Mouse (Mus musculus): ENCODE measurements around the gene Cd163l1. TPM values are rescaled to one million over a fixed set of nuclear protein-coding genes. Genes with fewer than 3 reads are reported as not detected.

The Cd163l1 gene
- polyA plus RNA-seq, 1 experiment from 2014 or later: not detected

DNA sequence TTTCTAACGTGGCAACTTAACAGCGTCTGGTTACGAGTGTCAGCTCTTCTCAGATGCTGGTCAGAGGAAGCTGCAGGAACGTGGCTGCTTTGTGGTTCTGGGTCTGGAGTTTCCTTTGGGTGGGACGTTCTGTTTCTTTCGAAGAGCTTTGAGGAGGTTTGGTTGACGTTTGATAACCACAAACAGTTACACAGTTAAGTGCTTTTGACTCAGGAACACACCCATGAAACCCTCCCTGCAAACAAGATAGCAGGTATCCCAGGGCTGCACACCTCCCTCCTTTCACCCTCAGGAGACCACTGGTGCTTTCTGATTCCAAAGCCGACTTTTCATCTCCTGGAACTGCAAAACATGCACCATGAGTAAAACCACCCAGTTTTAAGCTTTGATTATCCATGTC is 9.9 kb upstream of the Cd163l1 start:
- Histone ChIP-seq H3K27me3 (replicated peaks; ENCODE audit: control insufficient read depth, insufficient read depth, low read length) (no peaks in the 10 kb centered on the region), H3K4me3 (replicated peaks; ENCODE audit: low read length) (no peak overlapping the region), H3K4me2 (ENCODE audit: low read length) (no peak overlapping the region), H3K27ac (ENCODE audit: low read length) (no peak overlapping the region), H3K4me1 (replicated peaks; ENCODE audit: control insufficient read depth, insufficient read depth, low read length) (no peaks in the 10 kb centered on the region), H3K36me3 (ENCODE audit: control insufficient read depth, insufficient read depth) (no peaks in the 10 kb centered on the region), H3K9ac (replicated peaks; ENCODE audit: low read depth, low read length) (no peak overlapping the region), H3K9me3 (ENCODE audit: control insufficient read depth, low read length) (no peaks in the 10 kb centered on the region)
- WGBS: 81% methylated on average over 8 of the region's 8 CpGs
- ATAC-seq: no peak

DNA sequence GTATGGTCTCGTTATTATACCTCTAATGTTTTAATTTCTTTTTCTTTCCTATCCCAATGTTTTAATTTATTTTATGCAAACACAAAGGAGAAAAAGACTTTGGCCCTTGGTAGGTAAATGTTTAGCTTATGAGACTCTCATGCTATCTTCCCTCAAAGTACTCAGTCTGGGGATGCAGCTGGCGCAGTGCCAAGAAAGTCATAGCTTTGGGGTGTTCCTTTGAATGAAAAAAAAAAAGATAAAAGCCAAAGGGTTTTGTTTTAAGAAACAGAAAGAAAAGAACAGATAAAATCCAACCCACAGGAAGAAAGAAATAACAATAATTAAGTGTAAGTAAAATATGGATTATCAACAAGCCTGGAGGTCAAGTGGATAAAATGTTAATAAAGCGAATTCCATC is 9.4 kb upstream of the Cd163l1 start:
- Histone ChIP-seq H3K36me3 (ENCODE audit: control insufficient read depth, insufficient read depth) (no peaks in the 10 kb centered on the region), H3K4me2 (ENCODE audit: low read length) (no peak overlapping the region), H3K27ac (ENCODE audit: low read length) (no peak overlapping the region), H3K27me3 (replicated peaks; ENCODE audit: control insufficient read depth, insufficient read depth, low read length) (no peaks in the 10 kb centered on the region), H3K9me3 (ENCODE audit: control insufficient read depth, low read length) (no peaks in the 10 kb centered on the region), H3K9ac (replicated peaks; ENCODE audit: low read depth, low read length) (no peak overlapping the region), H3K4me3 (replicated peaks; ENCODE audit: low read length) (no peak overlapping the region), H3K4me1 (replicated peaks; ENCODE audit: control insufficient read depth, insufficient read depth, low read length) (no peaks in the 10 kb centered on the region)
- WGBS: 92% methylated on average over 3 of the region's 3 CpGs
- no peak for ATAC-seq

DNA sequence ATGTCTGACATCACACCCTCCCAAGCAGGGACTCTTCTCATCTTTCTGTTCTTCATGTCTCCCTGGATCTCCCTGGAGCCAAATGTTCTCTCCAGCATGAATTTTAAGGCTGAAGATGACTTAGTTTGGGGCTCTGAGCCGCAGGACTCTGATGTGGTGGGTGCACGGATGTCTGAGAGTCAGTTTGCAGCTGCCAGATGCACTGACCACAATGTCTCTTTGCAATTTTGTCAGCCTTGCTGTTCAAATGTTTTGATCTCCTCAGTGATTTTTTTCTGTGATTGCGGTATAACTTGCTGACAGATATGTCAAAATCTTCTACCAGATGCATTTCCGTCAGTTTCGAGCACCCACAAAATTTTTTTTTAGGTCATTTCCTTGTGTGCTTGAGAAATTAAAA is 4.2 kb upstream of the Cd163l1 start:
- H3K27me3 ChIP-seq (replicated peaks; ENCODE audit: control insufficient read depth, insufficient read depth, low read length): no peaks in the 10 kb centered on the region
- 87% methylated on average over 5 of the region's 5 CpGs for WGBS
- no peaks in the 10 kb centered on the region for H3K4me1 ChIP-seq (replicated peaks; ENCODE audit: control insufficient read depth, insufficient read depth, low read length)
- H3K4me3 ChIP-seq (replicated peaks; ENCODE audit: low read length): no peak overlapping the region
- no peak overlapping the region for H3K4me2 ChIP-seq (ENCODE audit: low read length)
- H3K9me3 ChIP-seq (ENCODE audit: control insufficient read depth, low read length): no peaks in the 10 kb centered on the region
- H3K27ac ChIP-seq (ENCODE audit: low read length): no peak overlapping the region
- no peak overlapping the region for H3K9ac ChIP-seq (replicated peaks; ENCODE audit: low read depth, low read length)
- no peak for ATAC-seq
- no peaks in the 10 kb centered on the region for H3K36me3 ChIP-seq (ENCODE audit: control insufficient read depth, insufficient read depth)

DNA sequence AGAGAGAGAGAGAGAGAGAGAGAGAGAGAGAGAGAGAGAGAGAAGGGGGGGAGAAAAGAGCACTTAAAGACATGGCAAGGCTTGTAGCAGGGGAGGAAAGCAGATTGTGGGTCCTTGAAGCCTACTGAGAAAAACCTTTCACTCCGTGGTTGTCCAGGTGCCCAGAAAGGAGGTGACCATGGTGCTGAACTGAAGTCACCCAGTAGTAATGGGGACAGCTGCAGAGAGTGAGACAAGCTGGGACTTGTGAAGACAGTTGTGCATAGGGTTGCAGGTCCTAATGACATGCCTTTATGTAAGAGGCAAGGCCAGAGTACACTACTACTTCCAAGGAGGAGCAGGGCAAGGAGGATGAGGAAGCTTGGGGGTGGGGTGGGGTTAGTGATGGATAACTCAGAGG is 1.2 kb downstream of the Cd163l1 start:
- 18% methylated on average over 1 of the region's 1 CpGs for WGBS
- H3K9me3 ChIP-seq (ENCODE audit: control insufficient read depth, low read length): no peaks in the 10 kb centered on the region
- no peaks in the 10 kb centered on the region for H3K27me3 ChIP-seq (replicated peaks; ENCODE audit: control insufficient read depth, insufficient read depth, low read length)
- H3K4me1 ChIP-seq (replicated peaks; ENCODE audit: control insufficient read depth, insufficient read depth, low read length): no peaks in the 10 kb centered on the region
- no peak overlapping the region for H3K27ac ChIP-seq (ENCODE audit: low read length)
- ATAC-seq: no peak
- H3K36me3 ChIP-seq (ENCODE audit: control insufficient read depth, insufficient read depth): no peaks in the 10 kb centered on the region
- no peak overlapping the region for H3K9ac ChIP-seq (replicated peaks; ENCODE audit: low read depth, low read length)
- no peak overlapping the region for H3K4me2 ChIP-seq (ENCODE audit: low read length)
- H3K4me3 ChIP-seq (replicated peaks; ENCODE audit: low read length): no peak overlapping the region

DNA sequence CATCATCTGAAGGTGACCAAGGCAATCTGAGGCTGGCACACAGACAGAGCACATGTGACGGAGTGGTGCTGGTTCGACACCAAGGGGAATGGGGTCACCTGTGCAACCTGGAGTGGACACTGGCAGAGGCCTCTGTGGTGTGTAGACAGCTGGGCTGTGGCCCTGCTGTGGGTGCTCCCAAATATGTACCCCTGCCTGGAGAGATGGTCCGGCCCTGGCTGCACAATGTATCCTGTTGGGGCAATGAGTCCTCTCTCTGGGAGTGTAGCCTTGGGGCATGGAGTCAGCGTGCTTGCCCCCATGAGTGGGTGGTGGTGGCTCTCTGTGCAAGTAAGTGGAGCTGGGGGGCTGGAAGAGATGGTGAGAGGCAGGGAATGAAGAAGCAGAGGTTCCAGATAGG is 2.3 kb downstream of the Cd163l1 start:
- Histone ChIP-seq H3K27ac (ENCODE audit: low read length) (no peak overlapping the region), H3K9ac (replicated peaks; ENCODE audit: low read depth, low read length) (no peak overlapping the region), H3K4me2 (ENCODE audit: low read length) (no peak overlapping the region), H3K36me3 (ENCODE audit: control insufficient read depth, insufficient read depth) (no peaks in the 10 kb centered on the region), H3K4me1 (replicated peaks; ENCODE audit: control insufficient read depth, insufficient read depth, low read length) (no peaks in the 10 kb centered on the region), H3K27me3 (replicated peaks; ENCODE audit: control insufficient read depth, insufficient read depth, low read length) (no peaks in the 10 kb centered on the region), H3K9me3 (ENCODE audit: control insufficient read depth, low read length) (no peaks in the 10 kb centered on the region), H3K4me3 (replicated peaks; ENCODE audit: low read length) (no peak overlapping the region)
- 77% methylated on average over 4 of the region's 4 CpGs for WGBS
- no peak for ATAC-seq

DNA sequence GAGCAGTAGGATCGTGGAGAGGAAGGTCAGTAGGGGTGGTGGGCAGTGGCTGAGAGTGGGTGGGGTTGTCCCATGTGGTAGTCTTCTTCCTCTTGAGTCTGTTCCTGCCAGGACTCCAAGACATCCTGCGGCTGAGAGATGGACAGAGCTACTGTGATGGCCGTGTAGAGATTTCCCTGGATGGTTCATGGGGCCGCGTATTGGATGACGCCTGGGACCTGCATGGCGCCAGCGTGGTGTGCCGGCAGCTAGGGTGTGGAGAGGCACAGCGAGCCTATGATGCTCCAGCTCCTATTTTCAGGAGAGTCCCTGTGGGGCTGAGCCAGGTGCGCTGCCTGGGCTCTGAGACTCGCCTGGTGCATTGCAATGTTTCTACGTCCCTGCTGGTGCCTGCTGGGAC is 6.1 kb downstream of the Cd163l1 start:
- Histone ChIP-seq H3K9me3 (ENCODE audit: control insufficient read depth, low read length) (no peaks in the 10 kb centered on the region), H3K9ac (replicated peaks; ENCODE audit: low read depth, low read length) (no peak overlapping the region), H3K36me3 (ENCODE audit: control insufficient read depth, insufficient read depth) (no peaks in the 10 kb centered on the region), H3K4me3 (replicated peaks; ENCODE audit: low read length) (no peak overlapping the region), H3K4me2 (ENCODE audit: low read length) (no peak overlapping the region), H3K27me3 (replicated peaks; ENCODE audit: control insufficient read depth, insufficient read depth, low read length) (no peaks in the 10 kb centered on the region), H3K27ac (ENCODE audit: low read length) (no peak overlapping the region), H3K4me1 (replicated peaks; ENCODE audit: control insufficient read depth, insufficient read depth, low read length) (no peaks in the 10 kb centered on the region)
- 88% methylated on average over 13 of the region's 13 CpGs for WGBS
- no peak for ATAC-seq

DNA sequence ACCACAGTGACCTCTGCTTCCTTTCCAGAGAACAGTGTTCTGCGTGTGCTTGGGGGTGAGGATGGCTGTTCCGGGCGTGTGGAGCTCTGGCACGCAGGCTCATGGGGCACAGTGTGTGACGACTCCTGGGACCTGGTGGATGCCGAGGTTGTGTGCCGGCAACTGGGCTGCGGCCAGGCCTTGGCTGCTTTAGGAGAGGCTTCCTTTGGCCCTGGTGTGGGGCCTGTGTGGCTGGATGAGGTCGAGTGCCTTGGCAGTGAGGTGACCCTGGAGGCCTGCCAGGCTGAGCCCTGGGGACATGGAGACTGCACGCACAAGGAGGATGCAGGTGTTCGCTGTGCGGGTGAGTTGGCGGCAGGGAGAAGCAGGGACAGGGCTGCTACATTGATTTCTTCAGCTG is 10.4 kb downstream of the Cd163l1 start:
- H3K4me3 ChIP-seq (replicated peaks; ENCODE audit: low read length): no peak overlapping the region
- H3K4me1 ChIP-seq (replicated peaks; ENCODE audit: control insufficient read depth, insufficient read depth, low read length): no peaks in the 10 kb centered on the region
- no peak overlapping the region for H3K27ac ChIP-seq (ENCODE audit: low read length)
- whole genome bisulfite sequencing: 77% methylated on average over 13 of the region's 13 CpGs
- ATAC-seq: no peak
- no peaks in the 10 kb centered on the region for H3K9me3 ChIP-seq (ENCODE audit: control insufficient read depth, low read length)
- H3K36me3 ChIP-seq (ENCODE audit: control insufficient read depth, insufficient read depth): no peaks in the 10 kb centered on the region
- no peak overlapping the region for H3K4me2 ChIP-seq (ENCODE audit: low read length)
- no peaks in the 10 kb centered on the region for H3K27me3 ChIP-seq (replicated peaks; ENCODE audit: control insufficient read depth, insufficient read depth, low read length)
- no peak overlapping the region for H3K9ac ChIP-seq (replicated peaks; ENCODE audit: low read depth, low read length)

DNA sequence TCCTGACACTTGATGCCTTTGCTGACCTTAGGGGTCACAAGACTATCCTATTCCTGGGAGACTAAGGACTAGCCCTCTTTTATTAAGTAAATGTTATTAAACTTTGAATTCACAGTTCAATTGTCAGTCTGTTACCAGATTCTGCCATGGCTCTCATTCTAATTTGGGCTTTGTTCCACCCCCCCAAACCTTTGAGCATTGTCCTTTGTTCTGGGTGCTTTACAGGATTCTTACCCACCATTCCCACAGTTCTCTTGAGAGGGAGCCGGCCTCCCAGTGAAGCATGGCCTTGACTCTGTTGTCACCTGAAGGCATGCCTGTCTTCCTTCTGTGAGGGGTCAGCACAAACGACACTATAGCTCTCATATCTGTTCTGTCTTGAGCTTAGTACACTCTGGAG is 13.0 kb downstream of the Cd163l1 start:
- 67% methylated on average over 2 of the region's 2 CpGs for WGBS
- Histone ChIP-seq H3K4me1 (replicated peaks; ENCODE audit: control insufficient read depth, insufficient read depth, low read length) (no peaks in the 10 kb centered on the region), H3K4me3 (replicated peaks; ENCODE audit: low read length) (no peak overlapping the region), H3K27ac (ENCODE audit: low read length) (no peak overlapping the region), H3K4me2 (ENCODE audit: low read length) (no peak overlapping the region), H3K9me3 (ENCODE audit: control insufficient read depth, low read length) (no peaks in the 10 kb centered on the region), H3K9ac (replicated peaks; ENCODE audit: low read depth, low read length) (no peak overlapping the region), H3K27me3 (replicated peaks; ENCODE audit: control insufficient read depth, insufficient read depth, low read length) (no peaks in the 10 kb centered on the region), H3K36me3 (ENCODE audit: control insufficient read depth, insufficient read depth) (no peaks in the 10 kb centered on the region)
- ATAC-seq: no peak

DNA sequence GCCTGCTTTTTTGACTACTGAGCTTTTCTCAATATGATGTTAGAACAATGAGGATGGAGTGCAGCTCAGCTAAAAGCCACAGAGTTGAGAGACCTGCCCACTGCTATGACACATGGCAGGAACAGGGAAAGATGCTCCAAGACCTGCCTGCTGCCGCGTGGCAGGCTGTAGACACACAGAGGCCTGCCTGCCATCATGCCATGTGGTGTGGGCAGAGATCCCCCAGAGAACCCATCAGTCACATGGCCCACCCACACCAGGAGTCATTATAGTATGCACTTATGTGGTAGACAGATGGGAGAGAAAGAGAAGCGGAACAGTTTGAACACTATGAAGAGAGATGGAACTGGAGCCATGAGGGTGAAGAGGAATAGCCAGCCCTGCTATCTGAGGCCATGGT is 15.6 kb downstream of the Cd163l1 start:
- no peaks in the 10 kb centered on the region for H3K4me1 ChIP-seq (replicated peaks; ENCODE audit: control insufficient read depth, insufficient read depth, low read length)
- no peak overlapping the region for H3K4me3 ChIP-seq (replicated peaks; ENCODE audit: low read length)
- no peak overlapping the region for H3K9ac ChIP-seq (replicated peaks; ENCODE audit: low read depth, low read length)
- no peaks in the 10 kb centered on the region for H3K27me3 ChIP-seq (replicated peaks; ENCODE audit: control insufficient read depth, insufficient read depth, low read length)
- no peak for ATAC-seq
- no peaks in the 10 kb centered on the region for H3K36me3 ChIP-seq (ENCODE audit: control insufficient read depth, insufficient read depth)
- WGBS: 97% methylated on average over 3 of the region's 3 CpGs
- no peak overlapping the region for H3K4me2 ChIP-seq (ENCODE audit: low read length)
- H3K27ac ChIP-seq (ENCODE audit: low read length): no peak overlapping the region
- H3K9me3 ChIP-seq (ENCODE audit: control insufficient read depth, low read length): no peaks in the 10 kb centered on the region

DNA sequence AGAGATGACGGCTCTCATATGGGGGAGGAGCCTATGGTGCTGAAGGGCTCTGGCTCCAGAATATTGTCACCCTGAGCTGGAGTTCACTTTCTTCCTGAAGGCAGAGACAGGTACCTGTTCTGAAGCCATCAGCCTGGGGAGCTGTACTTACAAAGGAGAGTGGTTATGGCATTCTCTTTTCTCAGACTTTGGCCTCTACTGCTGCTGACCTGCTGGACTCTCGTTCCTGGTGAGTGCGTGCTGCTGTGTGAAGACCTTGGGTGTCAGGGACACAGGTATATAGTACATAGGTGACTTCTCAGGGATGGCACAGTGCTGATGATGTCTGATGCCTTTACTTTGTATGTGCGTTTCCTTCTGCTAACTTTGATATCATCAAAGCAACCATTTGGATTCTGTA is 29.1 kb downstream of the Cd163l1 start, which contains the start of gene 5830411N06Rik:
Gene 5830411N06Rik (plus strand): TSS at position 69 of the 400 bp plus-strand sequence.
- Histone ChIP-seq H3K4me2 (ENCODE audit: low read length) (no peak within 1 kb of the TSS), H3K9ac (replicated peaks; ENCODE audit: low read depth, low read length) (no peak within 1 kb of the TSS), H3K4me3 (replicated peaks; ENCODE audit: low read length) (no peak within 1 kb of the TSS), H3K4me1 (replicated peaks; ENCODE audit: control insufficient read depth, insufficient read depth, low read length) (no peaks in the 10 kb centered on the region), H3K36me3 (ENCODE audit: control insufficient read depth, insufficient read depth) (no peaks in the 10 kb centered on the region), H3K27me3 (replicated peaks; ENCODE audit: control insufficient read depth, insufficient read depth, low read length) (no peaks in the 10 kb centered on the region), H3K27ac (ENCODE audit: low read length) (no peak within 1 kb of the TSS), H3K9me3 (ENCODE audit: control insufficient read depth, low read length) (no peaks in the 10 kb centered on the region; the same call in 1 of the 2 replicates)
- ATAC-seq: no peak
- WGBS: 83% methylated on average over 4 of the region's 4 CpGs
